Comparison of ENCODE assay signal across 8 mouse cellular contexts in the genomic region with DNA sequence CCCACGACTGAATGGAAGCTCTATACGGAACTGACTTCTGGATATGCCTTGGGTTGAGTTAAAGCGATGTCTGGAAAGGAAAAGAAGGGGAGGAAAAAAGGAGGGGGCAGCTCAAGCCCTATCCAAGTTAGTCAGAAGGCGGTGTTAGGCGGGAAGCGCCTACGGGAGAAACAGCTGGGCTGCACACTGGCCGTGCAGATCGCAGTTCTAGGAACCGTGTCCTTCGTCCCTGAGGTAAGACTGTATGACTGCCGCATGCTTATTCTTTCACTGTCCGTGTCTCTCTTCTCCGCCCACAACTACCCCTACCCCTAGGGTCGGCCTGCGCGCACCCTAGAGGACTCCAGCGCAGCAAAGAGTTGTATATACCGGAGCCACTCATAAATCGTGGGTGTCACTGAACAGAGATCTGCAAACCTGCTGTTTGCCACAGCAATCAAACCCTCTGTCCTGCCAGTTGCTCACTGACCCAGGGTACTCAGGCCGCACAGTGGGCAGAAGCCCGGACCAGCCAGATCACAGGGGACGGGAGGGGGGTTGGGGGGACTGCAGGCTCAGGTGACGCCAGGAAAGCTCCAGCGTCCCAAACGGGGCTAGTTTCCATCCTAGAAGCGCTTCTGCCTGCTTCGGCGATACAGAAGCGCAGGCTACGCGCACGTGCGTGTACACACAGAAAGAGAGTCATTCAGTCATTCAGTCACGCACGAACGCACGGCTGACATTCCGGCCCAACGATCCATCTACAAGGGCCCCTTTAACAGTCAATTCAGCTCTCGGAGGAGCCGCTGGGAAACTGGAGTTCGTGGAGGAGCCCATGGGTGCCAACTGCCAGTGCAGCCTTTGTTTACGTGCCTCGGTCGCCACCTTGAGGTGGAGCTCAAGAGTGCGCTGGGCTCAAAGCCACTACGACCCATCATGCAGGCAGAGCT. TPM values are rescaled to one million over a fixed set of nuclear protein-coding genes. Genes with fewer than 3 reads are reported as not detected.
DNase-seq lines count a peak whose midpoint lies in the region; ATAC-seq and TF ChIP-seq lines count a peak whose summit lies in the region.

No protein-coding gene starts in this region.

- no peaks in the 10 kb centered on the region for H3K36me3 ChIP-seq in forebrain, embryonic 15.5 days

- ATAC-seq in forebrain, embryonic 15.5 days (replicated peaks), result peak; percentile 89
- ATAC-seq in neutrophil, adult 5-6 weeks (ENCODE audit: extremely low read depth, insufficient number of reproducible peaks, low FRiP score, poor library complexity, severe bottlenecking), result peak; percentile 83

- peak overlapping the region; percentile 43 for H3K9ac ChIP-seq in forebrain, embryonic 15.5 days (replicated peaks)

- intact Hi-C loops in heart, postnatal 25 days (cut with DNase I), result loop anchor here (1.0 to 2.0 kb wide), 2 partner anchors 824 to 1117 kb away; no protein-coding TSS in a partner anchor

- peaks cover 42% of the 10 kb centered on the region for H3K4me1 ChIP-seq in forebrain, embryonic 15.5 days
- H3K4me1 ChIP-seq in lung, adult 2 months (ENCODE audit: control insufficient read depth, insufficient read depth, low read length), result peaks cover 10% of the 10 kb centered on the region

- peak; percentile 92 for TF ChIP-seq CTCF in lung, adult 2 months (IDR thresholded peaks at IDR 0.05; ENCODE audit: insufficient read depth, low read length)

- no peak for TF ChIP-seq POLR2A in lung, adult 2 months (IDR thresholded peaks at IDR 0.05; ENCODE audit: borderline replicate concordance, extremely low read depth, low read depth, low read length)

- under 1% methylated on average over 48 of the region's 48 CpGs for WGBS in forebrain, embryonic 15.5 days
- under 1% methylated on average over 48 of the region's 48 CpGs for WGBS in lung, adult 2 months

- peak overlapping the region; percentile 72 for H3K27ac ChIP-seq in forebrain, embryonic 15.5 days (replicated peaks)

- H3K4me3 ChIP-seq in forebrain, embryonic 15.5 days, result peak overlapping the region; percentile 53
- peak overlapping the region; percentile 52 for H3K4me3 ChIP-seq in lung, adult 2 months (replicated peaks; ENCODE audit: extremely low read depth, low read depth, low read length)

- H3K27me3 ChIP-seq in forebrain, embryonic 15.5 days, result peaks cover 12% of the 10 kb centered on the region; the same call in 1 of the 2 replicates

- DNase-seq in ES-CJ7 (ENCODE audit: low read depth, low spot score), result peak; percentile 75
- DNase-seq in cerebellum, adult 11-12 months, result peak; percentile 69
- DNase-seq in heart, postnatal 25 days (ENCODE audit: low spot score), result peak; percentile 64
- DNase-seq in layer of hippocampus, adult 18-20 months (ENCODE audit: low spot score in 2 of 2), result peak; percentile 85 to 92
- peak; percentile 86 for DNase-seq in lung, adult 2 months
- peak; percentile 73 for DNase-seq in testis, postnatal 14 days (ENCODE audit: low spot score)

- H3K4me2 ChIP-seq in forebrain, embryonic 15.5 days (replicated peaks), result peak overlapping the region; percentile 75

- H3K9me3 ChIP-seq in forebrain, embryonic 15.5 days, result no peaks in the 10 kb centered on the region

RNA-seq across cellular contexts. Expression of gene 1110004F10Rik, which starts 0.6 kb away (rescaled TPM):
- polyA plus RNA-seq in forebrain, embryonic 15.5 days (2015; fragmentation: Nextera tagmentation; extraction: Ambion mirVana), result 360 and 363 TPM in 2 replicates
- total RNA-seq in heart, postnatal 25 days (2021), result 10 to 100 TPM; 51.5 to 53.2 TPM
- 100 to 1,000 TPM; 102 to 104 TPM for total RNA-seq in layer of hippocampus, adult 18-20 months (2021)
- 32.7 and 50.4 TPM in 2 replicates for polyA plus RNA-seq in lung, adult 2 months (2012; rRNA removed)
- total RNA-seq in neutrophil, adult 5-6 weeks (2017), result 101 and 108 TPM in 2 replicates

RNA-seq across cellular contexts. Expression of gene Sox6, which starts 1.2 kb away (rescaled TPM):
- 111 and 116 TPM in 2 replicates for polyA plus RNA-seq in forebrain, embryonic 15.5 days (2015; fragmentation: Nextera tagmentation; extraction: Ambion mirVana)
- total RNA-seq in heart, postnatal 25 days (2021), result 10 to 100 TPM; 27.4 to 36.9 TPM
- 10 to 100 TPM; 21.1 to 26.5 TPM for total RNA-seq in layer of hippocampus, adult 18-20 months (2021)
- polyA plus RNA-seq in lung, adult 2 months (2012; rRNA removed), result 3.3 and 3.9 TPM in 2 replicates
- total RNA-seq in neutrophil, adult 5-6 weeks (2017), result 0.98 and 1.4 TPM in 2 replicates

RNA-seq across cellular contexts. Expression of gene Gm4353, which starts 44.6 kb away (rescaled TPM):
- polyA plus RNA-seq in forebrain, embryonic 15.5 days (2015; fragmentation: Nextera tagmentation; extraction: Ambion mirVana), result 0.55 and 1.0 TPM in 2 replicates
- total RNA-seq in heart, postnatal 25 days (2021), result 1 to 10 TPM in 1 of 2 experiments, under 1 TPM in 1; 0.62 to 1.1 TPM
- total RNA-seq in layer of hippocampus, adult 18-20 months (2021), result 1 to 10 TPM; 3.1 to 3.3 TPM
- polyA plus RNA-seq in lung, adult 2 months (2012; rRNA removed), result 0.16 and 0.33 TPM in 2 replicates
- 0.98 TPM in 1 of 2 replicates, not detected in the other for total RNA-seq in neutrophil, adult 5-6 weeks (2017)

Comparison
In these comparisons a context has a peak if more than half of its experiments do, and no peak if none do; other contexts are left out.
1. Peak in every context shown above with its lines: DNase-seq, ATAC-seq, H3K4me3 ChIP-seq and H3K27ac ChIP-seq.